Mouse (Mus musculus) ES-Bruce4 (cell line): ENCODE measurements at regions not wholly inside any gene's neighbourhood (a gene's known extent, or its start where the extent isn't known, plus 50 kb on each side); places are given as distances from the start of the nearest gene placed in this dataset.

Source experiments
- H3K27ac ChIP-seq: 2 replicates; pipeline ENCODE4 v1.5.1; 2012; ENCODE audit warnings: low read length, inconsistent platforms; ENCODE audit not compliant: insufficient read depth
- H3K27me3 ChIP-seq: 2 replicates; pipeline ENCODE4 v1.6.1; 2012; ENCODE audit warnings: mild to moderate bottlenecking, low read length, inconsistent platforms; ENCODE audit not compliant: control insufficient read depth, poor library complexity, insufficient read depth, severe bottlenecking
- H3K36me3 ChIP-seq: 2 replicates; pipeline ENCODE4 v1.6.1; 2012; ENCODE audit warnings: inconsistent platforms, mild to moderate bottlenecking, low read length, moderate library complexity; ENCODE audit not compliant: control insufficient read depth, poor library complexity, insufficient read depth, severe bottlenecking
- H3K4me1 ChIP-seq: one replicate; pipeline ENCODE4 v1.8.1; 2011; ENCODE audit warnings: low read length; ENCODE audit not compliant: control insufficient read depth, insufficient read depth
- H3K4me3 ChIP-seq: 2 replicates; pipeline ENCODE4 v1.5.1; 2011; ENCODE audit warnings: low read depth, mild to moderate bottlenecking, low read length
- H3K9ac ChIP-seq: 2 replicates; pipeline ENCODE4 v1.6.1; 2012; ENCODE audit warnings: low read depth, mild to moderate bottlenecking, inconsistent platforms; ENCODE audit not compliant: poor library complexity, severe bottlenecking
- H3K9me3 ChIP-seq: replicated peaks from 2 replicates; pipeline ENCODE4 v1.6.1; 2012; ENCODE audit warnings: mild to moderate bottlenecking, low read length, inconsistent platforms; ENCODE audit not compliant: control insufficient read depth, poor library complexity, insufficient read depth, severe bottlenecking
- CTCF ChIP-seq: IDR thresholded peaks from one replicate; pipeline ENCODE4 v1.8.1; 2011; ENCODE audit warnings: low read depth, low read length
- EP300 ChIP-seq: IDR thresholded peaks from 2 replicates; pipeline ENCODE4 v1.6.1; 2011; ENCODE audit warnings: low read depth, low read length; ENCODE audit not compliant: insufficient read depth
- POLR2A ChIP-seq: IDR thresholded peaks from one replicate; pipeline ENCODE4 v1.8.1; 2011; ENCODE audit warnings: low read length; ENCODE audit not compliant: insufficient read depth

GRCm38 (mm10) chr1:61295219-61295618 lies 317.5 kb downstream of the Icos start:
- Histone ChIP-seq H3K4me1 (no peaks in the 10 kb centered on the region), H3K9ac (no peak overlapping the region), H3K36me3 (no peaks in the 10 kb centered on the region), H3K27me3 (no peaks in the 10 kb centered on the region), H3K4me3 (no peak overlapping the region), H3K27ac (no peak overlapping the region), H3K9me3 (no peaks in the 10 kb centered on the region)
- TF ChIP-seq CTCF (no peak), EP300 (no peak), POLR2A (no peak)

- Histone ChIP-seq H3K36me3 (no peaks in the 10 kb centered on the region), H3K9me3 (no peaks in the 10 kb centered on the region), H3K9ac (no peak overlapping the region), H3K27ac (no peak overlapping the region), H3K4me3 (no peak overlapping the region), H3K4me1 (no peaks in the 10 kb centered on the region), H3K27me3 (no peaks in the 10 kb centered on the region)
- no peak for TF ChIP-seq EP300
- TF ChIP-seq CTCF, result no peak
- no peak for TF ChIP-seq POLR2A
These were observed 319.1 kb downstream of the Icos start for GRCm38 (mm10) chr1:61296831-61297230.

- H3K27me3 ChIP-seq, result no peaks in the 10 kb centered on the region
- H3K27ac ChIP-seq, result no peak overlapping the region
These were observed 319.6 kb downstream of the Icos start for GRCm38 (mm10) chr1:61297361-61297760.

GRCm38 (mm10) chr1:61298064-61298463 lies 320.3 kb downstream of the Icos start:
- Histone ChIP-seq H3K27me3 (no peaks in the 10 kb centered on the region), H3K36me3 (no peaks in the 10 kb centered on the region), H3K27ac (no peak overlapping the region), H3K9me3 (no peaks in the 10 kb centered on the region), H3K4me1 (no peaks in the 10 kb centered on the region), H3K4me3 (no peak overlapping the region), H3K9ac (no peak overlapping the region)
- TF ChIP-seq POLR2A (no peak), CTCF (no peak), EP300 (no peak)

More at GRCm38 (mm10) chr1:61297361-61297760, 319.6 kb downstream of the Icos start:
- Histone ChIP-seq H3K4me1 (no peaks in the 10 kb centered on the region), H3K9ac (no peak overlapping the region), H3K4me3 (no peak overlapping the region), H3K9me3 (no peaks in the 10 kb centered on the region), H3K36me3 (no peaks in the 10 kb centered on the region)
- TF ChIP-seq EP300 (no peak), CTCF (no peak), POLR2A (no peak)

- Histone ChIP-seq H3K9ac (no peak overlapping the region), H3K27me3 (no peaks in the 10 kb centered on the region), H3K9me3 (no peaks in the 10 kb centered on the region), H3K36me3 (no peaks in the 10 kb centered on the region), H3K4me1 (no peaks in the 10 kb centered on the region), H3K4me3 (no peak overlapping the region), H3K27ac (no peak overlapping the region)
- TF ChIP-seq POLR2A (no peak), EP300 (no peak), CTCF (no peak)
These were observed 321.1 kb downstream of the Icos start for GRCm38 (mm10) chr1:61298779-61299178.

GRCm38 (mm10) chr1:61300491-61300890 lies 322.8 kb downstream of the Icos start:
- no peak overlapping the region for H3K9ac ChIP-seq
- H3K4me1 ChIP-seq, result no peaks in the 10 kb centered on the region
- H3K27me3 ChIP-seq, result no peaks in the 10 kb centered on the region
- H3K9me3 ChIP-seq, result no peaks in the 10 kb centered on the region
- no peak overlapping the region for H3K4me3 ChIP-seq
- no peak overlapping the region for H3K27ac ChIP-seq
- TF ChIP-seq EP300 (no peak), CTCF (no peak), POLR2A (no peak)
- no peaks in the 10 kb centered on the region for H3K36me3 ChIP-seq
